Mouse (Mus musculus) WW6 (cell line): ENCODE measurements around the gene Treh.
A peak's percentile ranks its signal among the peaks of the same experiment; 100 is the strongest.
"Not testable (repeated sequence)": the region's sequence is repeated elsewhere in the genome, so short reads cannot be mapped to it uniquely, and the experiment has no call there.

Experiments
- DNase-seq: peaks from one replicate; pipeline ENCODE4 v3.0.0-alpha.2; 2013; ENCODE audit warnings: low read depth, low spot score

Gene Treh

DNA sequence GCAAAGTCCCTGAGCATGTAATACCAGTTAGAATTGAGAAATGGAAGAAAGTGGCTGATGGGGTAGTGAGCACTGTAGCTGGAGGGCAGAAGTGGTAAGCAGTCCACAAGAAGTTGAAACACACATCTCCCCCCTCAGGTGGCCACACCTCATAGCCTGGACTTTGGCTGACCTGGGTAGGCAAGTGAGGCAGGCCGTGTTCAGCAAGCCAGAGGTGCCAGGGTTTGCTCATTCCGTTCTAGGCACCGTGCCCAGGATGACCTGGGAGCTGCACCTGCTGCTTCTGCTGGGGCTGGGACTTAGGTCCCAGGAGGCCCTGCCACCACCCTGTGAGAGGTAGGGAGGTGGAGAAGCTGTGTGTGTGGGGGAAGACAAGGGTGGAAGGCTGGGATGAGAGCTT is at the start of gene Treh:
Gene Treh (plus strand): TSS at position 229 of the 400 bp plus-strand sequence.
- no peak for DNase-seq

GRCm38 (mm10) chr9:44624390-44624789 is 48.6 kb upstream of the Treh start:
- no peak for DNase-seq

DNA sequence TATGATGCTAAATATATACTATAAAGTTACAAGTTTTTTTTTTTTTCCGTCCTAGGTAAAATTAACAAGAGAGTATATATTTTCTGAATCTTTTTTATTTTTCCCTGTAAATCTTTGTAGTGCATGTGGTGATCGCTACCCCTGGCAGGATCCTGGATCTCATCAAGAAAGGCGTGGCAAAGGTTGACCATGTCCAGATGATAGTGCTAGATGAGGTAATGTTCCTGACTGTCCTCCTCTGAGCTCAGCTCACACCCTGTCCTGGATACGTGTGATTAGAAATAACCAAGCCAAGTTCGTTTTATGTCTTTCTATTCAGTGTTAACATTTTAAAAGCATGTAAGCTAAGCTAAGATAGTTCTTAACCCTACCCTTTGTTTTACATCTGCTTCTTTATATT is 46.8 kb upstream of the Treh start:
- DNase-seq, result no peak

DNA sequence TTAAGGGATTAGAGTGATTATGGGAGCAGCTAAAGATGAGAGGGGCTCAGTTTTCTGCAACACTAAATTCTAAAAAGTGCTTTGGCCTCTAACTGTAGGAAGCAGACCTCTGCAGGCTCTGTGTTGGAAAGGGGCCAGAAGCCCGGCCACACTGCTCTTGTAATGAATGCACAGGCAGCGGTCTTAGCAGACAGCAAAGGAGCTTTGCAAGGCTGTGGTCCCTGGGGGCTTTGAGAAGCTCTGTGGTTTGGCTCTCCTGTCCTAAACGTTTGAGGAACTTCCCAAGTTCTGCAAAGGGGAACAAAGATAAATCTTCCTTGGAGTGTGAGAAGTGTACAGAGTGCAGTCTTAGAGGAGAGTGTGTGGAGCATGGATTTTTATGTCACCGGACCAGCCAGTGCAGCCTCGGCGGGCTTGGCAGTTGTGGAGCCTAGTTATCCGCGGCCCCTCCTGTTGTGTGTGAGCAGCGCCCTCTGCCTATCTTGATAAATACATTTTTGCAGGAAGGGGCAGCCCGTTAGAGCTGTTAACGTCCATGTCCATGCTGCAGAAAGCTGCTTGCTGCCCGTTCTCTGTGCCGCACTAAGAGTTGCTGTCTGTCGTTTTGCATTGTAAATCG is 35.4 kb upstream of the Treh start:
- DNase-seq, result no peak

DNA sequence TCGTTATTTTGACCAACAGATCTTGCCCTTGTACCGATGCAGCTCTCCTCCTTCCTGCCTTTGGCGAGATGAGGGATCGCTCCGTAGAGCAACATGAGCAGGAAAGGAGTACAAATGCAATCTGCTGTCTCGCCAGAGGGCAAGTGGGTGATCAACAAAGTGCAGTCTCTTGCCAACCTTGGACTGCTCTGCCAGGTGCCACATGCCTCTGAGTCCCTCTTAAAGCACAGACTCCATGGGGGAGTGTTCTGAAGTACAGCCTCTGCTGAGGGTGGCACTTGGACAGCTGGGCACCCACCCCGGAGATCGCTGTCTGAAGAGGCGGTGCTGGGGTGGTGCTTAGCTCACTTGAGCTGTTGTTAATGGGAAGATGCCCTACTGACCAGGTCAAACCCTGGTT is 34.3 kb upstream of the Treh start:
- not testable (repeated sequence) for DNase-seq

- DNase-seq, result not testable (repeated sequence)
Observed at GRCm38 (mm10) chr9:44640028-44640427, 33.0 kb upstream of the Treh start.

- no peak for DNase-seq
Observed at GRCm38 (mm10) chr9:44640646-44641357, 32.2 kb upstream of the Treh start.

DNA sequence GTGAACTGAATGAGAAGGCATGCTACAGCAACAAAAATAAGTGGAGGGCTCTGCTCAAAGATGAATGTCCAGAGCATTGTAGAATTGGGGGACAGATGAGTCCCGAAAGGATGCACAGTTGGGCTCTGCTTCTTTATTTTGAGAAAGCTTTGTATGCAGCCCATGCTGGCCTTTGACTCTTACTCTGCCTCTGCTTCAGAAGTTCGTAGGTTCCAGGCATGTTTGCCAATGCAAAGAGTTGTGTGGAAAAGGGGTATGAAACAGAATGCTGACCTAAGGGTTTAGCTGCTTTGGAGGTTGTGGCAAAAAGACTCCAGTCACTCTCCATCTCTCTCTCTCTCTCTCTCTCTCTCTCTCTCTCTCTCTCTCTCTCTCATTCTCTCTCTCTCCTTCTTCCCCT is 31.4 kb upstream of the Treh start:
- DNase-seq, result no peak

DNA sequence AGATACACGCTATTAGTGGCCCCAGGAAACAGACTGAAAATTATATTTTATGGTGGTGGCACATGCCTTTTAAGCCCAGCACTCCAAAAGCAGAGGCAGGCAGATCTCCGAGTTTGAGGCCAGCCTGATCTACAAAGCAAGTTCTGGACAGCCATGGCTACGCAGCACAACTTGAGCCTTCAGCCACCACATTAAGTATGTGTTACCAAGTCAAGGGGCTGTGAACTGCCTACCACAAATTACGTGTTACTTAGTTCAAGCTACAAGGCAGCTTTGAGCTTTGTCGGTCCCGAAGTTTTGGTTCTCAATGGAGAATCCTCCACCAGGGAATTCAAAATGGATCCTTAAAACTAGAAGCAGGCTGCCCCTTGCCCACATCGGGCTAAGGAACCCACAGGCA is 29.9 kb upstream of the Treh start:
- no peak for DNase-seq

DNA sequence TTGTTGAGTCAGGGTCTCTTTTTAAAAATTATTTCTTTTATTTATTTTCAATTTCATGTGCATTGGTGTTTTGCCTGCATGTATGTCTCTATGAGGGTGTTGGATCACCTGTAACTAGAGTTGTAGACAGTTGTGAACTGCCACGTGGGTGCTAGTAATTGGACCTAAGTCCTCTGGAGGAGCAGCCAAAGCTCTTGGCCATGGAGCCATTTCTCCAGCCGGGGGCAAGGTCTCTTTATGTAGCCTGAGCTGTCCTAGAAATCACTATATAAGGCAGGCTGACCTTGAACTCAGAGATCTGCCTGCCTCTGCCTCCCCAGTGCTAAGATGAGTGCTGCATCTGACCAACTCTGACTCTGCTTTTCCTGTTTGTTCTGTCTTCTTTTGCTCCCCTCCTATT is 28.8 kb upstream of the Treh start:
- no peak for DNase-seq

DNA sequence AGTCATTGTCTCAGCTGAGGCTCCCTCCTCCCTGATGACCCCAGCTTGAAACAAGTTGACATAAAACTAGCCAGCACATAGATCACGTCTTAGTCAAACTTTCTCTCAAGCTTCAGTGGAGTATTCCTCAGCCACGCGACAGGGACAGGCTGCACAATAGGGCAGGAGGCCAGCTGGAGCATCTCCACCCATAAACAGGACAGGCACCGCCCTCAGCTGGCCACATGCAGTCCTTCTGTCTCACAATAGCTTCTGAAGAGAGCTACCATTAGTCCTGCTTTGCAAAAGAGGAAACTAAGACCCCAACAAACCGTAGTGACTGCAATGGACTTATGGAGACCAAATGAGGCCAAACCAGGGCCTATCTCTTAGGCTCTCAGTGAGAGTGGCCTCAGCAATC is 27.6 kb upstream of the Treh start:
- DNase-seq, result no peak

DNA sequence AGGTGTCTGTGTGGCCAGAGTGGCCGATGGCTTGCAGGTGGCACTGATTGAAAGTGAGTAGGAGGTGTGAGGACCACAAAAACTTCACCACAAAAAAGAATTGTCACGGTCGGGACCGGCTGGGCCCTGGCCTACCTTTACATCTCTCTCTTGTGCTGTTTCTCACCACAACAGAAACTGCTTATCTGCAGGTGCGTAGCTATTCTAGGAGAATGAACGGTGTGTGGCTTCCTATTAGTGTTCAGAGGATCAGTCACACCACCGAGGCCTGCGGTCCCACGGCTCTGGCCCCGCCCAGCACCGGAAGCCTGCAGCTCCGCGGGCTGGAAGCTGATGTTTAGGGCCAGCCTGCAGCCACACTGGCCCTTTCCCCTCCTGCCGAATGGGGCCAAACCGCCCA is 27.1 kb upstream of the Treh start:
- no peak for DNase-seq

GRCm38 (mm10) chr9:44646366-44646765 is 26.7 kb upstream of the Treh start:
- no peak for DNase-seq

DNA sequence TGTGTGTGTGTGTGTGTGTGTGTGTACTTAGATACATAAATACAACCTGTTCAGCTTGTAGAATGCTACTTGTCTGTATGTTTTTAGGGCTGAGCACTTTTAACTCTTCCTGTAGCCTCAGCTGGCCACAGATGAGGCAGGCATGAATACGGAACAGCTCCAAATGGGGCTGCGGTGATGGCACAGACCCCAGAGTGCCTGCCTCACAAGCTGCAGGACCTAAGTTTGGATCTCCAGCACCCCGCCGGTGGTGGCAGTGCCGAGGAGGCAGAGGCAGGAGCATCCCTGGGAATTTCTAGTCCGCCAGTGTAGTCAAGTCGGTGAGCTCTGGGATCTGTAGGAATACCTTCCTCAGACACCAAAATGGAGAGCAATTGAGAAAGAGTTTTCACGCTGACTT is 26.0 kb upstream of the Treh start:
- DNase-seq, result no peak

DNA sequence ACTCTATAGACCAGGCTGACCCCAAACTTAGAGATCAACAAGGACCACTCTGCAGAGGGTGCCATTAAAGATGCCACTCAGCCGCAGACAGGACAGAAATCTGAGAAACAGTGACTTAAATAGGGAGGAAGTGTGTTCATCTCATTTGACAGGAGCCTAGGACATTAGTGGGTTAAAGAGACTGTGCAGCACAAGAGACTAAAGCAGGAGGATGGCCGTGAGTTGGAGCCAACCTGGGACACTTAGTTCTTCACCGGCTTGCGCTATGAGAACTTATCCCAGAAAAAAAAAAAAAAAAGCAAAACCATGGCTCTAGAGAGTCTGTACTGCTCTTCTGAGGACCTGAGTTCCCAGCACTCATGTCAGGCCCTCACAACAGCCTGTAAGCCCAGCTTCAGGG is 25.4 kb upstream of the Treh start:
- DNase-seq, result no peak

GRCm38 (mm10) chr9:44648881-44649281 is 24.2 kb upstream of the Treh start:
- DNase-seq, result no peak

DNA sequence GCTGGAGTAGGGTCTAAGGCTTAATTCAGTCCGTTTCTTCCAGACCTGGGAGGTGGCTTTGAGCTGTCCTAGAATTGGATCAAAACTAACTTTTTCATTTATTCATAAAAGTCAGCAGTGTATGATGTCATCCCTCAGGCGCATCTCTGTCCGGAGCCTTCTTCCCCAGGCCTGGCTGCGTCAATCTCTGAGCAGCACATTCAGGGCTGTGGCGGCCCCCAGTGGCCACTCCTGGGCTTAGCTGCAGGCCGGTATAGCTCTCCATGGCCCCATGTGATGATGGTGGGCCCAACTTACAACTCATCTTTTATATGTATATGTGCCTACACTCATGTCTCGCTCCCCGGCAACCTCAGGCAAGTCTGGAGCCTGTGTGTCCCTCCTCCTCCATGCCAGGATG is 21.0 kb upstream of the Treh start:
- DNase-seq, result no peak

DNA sequence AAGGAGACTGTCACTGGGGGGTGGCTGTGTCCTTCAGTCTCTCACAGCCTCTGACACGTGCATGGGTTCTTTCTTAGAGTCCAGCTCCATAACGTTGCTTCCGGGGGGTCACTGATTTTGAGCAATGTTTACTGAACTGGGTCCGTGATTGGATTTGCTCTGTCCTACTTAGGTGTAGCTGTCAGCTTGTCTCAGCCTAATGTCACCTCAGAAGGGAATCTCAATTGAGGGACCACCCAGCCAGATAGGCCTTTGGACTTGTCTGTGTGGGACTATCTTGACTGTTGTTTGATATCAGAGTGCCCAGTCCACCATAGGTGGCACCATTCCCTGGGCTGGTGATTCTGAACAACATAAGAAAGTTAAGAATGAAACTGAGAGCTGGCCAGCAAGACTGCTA is 19.1 kb upstream of the Treh start:
- DNase-seq, result no peak

DNA sequence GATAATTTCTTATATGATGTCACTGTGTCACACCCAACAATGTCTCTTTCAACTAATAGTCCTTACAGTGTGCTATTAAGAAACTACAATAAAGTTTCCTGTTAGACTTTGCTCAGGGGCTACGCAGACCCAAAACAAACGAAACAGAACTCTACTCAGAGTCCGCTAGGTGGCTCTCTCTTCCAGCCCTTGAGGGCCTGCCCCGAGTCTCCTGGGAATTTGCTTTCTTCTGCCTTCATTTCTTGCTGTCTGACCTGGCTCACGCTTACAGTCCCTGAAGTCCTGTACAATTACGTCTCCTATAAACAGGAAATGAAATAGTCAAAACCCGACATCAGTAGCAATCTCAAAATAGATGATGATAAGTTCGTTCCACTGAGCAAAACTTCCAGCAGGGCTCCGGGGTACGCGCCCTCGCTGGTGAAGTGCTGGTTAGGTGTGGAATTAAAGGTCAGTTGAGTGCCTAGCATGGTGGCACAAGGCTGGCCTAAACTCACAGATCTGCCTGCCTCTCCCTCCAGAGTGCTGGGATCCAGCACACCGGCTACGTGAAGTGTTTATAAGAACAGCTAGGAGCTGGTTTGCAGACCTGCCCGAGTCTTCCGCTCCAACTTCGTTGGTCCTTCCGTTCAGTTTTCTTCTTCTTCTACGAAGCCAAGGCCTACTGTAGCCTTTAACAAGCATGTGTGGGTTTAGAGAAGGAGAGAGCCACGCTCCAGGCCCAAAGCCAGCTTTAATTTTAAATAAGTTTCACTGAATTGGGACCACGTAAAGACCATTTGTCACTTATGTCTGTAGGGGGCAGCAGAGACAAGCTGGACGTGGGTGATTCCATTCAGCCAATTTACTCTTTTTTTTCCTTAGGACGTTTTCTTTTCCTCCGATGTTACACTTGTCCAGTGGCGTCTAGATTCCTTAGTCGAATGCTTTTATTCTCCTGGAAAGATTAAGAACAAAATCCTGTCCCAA is 17.7 kb upstream of the Treh start:
- peak; percentile 34 for DNase-seq

DNA sequence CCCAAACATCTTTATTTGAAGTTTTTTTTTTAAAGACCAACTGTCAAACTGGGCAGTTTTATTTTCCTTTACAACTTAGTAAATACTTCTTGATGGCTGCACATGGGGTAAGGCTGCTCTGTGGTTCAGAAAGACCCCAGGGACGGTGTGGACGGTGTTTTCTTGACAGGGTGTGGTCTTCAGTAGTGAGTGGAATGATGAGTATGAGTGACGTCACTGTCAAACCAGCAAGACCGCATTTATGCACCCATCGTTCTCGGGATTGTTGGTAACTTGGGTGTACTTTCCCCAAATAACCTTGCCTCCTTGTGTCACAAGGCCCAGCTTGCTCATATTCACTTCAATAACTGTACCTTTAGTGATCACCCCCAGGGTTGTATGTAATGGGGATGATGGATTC is 9.3 kb upstream of the Treh start:
- DNase-seq, result no peak

DNA sequence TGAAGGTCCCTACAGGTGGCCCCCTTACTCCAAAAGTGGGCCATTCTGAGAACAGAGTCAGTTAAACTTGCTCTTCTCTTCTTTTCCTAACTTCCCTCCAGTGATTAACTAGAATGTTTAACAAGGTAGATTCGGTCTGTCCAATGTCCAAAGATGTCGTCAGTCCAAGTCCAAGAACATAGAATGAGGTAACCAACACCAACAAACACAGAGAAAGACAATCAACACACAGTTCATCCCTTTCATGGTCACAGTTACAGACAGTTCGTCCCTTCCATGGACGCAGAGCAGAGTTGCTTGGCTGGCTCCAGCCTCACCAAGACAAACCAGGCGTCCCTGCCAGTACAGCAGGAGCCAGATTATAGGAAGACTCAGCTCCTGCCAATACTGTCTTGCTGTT is 1.6 kb upstream of the Treh start:
- no peak for DNase-seq

DNA sequence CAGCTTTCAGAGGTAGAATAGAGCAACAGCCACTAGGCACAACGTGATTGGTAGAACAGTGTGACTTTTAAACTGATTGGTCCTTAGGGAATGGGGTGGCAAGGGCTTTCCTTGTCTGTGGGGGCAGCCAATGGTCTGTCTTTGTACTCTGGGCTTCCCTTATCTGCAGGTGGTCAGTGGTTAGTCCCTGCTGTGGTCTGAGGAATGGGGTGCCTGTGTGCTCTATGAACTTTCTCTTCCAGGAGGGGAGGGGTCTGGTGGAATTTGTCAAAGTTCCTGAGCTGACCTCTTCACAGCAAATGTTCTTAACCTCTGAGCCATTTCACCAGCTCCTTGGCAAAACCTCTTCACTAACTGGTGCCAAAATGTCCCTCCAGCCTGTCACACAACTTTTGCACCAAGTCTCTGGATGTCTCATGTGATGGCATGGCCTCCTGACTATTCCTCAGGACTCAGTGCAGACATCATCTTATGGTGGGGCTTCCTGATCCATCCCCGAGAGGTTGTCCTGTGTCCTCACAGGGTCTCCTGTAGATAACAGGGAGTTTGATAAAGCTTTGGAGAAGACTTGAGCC is 655 bp upstream of the Treh start:
- DNase-seq, result no peak
